Mouse (Mus musculus) c-Kit-positive CD71-positive TER-119-positive erythroid progenitor cells, embryonic 14.5 days (primary cell): ENCODE data around the gene Rsu1.

Experiments used
- DNase-seq: peaks from one replicate; pipeline ENCODE4 v3.0.0-alpha.2; 2013; ENCODE audit warnings: low spot score

Rsu1 gene

GRCm38 (mm10) chr2:13168743-13169142 is 102.5 kb downstream of the Rsu1 start:
- peak; percentile 30 for DNase-seq

GRCm38 (mm10) chr2:13161717-13162116 is 109.5 kb downstream of the Rsu1 start:
- peak; percentile 27 for DNase-seq

DNA sequence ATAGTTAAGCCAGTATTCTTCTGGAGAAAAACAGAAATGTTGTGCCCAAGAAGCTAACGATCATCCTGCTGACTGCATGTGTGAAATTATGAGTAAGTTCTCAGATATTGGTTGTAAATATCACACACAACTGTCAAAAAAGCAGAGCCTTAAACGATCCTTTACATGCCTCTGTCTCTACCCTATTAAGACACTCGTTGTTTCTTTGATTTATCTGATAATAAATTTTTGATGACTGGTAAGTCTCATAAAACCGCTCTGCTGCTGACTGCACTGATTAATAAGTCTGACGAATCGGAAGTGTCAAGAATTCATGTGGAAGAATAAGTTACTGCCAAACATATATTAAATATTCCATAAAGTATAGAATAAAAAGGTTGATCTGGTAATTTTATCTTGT is 126.0 kb downstream of the Rsu1 start:
- no peak for DNase-seq

DNA sequence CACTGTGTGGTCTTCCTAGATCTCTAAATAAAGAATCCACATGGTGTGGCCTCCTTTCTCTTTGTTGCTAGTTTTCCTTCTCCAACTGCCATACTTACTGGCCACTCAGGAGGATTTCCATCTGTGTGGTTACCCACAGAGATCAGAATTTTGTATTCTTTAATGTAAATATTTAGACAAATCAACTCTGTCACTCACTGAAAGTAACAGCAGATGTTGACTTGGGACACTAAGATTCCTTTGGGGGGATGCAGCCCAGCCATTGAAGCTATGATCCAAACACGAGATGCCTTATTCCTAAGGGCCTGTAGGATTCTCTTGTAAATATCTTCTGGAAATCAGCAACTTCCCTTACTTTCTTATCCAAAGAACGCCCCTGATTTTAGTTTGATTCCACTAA is 136.3 kb downstream of the Rsu1 start:
- DNase-seq: no peak

- DNase-seq: no peak
Measured at GRCm38 (mm10) chr2:13132841-13133240, 138.4 kb downstream of the Rsu1 start.

GRCm38 (mm10) chr2:13132406-13132805 is 138.8 kb downstream of the Rsu1 start:
- no peak for DNase-seq

DNA sequence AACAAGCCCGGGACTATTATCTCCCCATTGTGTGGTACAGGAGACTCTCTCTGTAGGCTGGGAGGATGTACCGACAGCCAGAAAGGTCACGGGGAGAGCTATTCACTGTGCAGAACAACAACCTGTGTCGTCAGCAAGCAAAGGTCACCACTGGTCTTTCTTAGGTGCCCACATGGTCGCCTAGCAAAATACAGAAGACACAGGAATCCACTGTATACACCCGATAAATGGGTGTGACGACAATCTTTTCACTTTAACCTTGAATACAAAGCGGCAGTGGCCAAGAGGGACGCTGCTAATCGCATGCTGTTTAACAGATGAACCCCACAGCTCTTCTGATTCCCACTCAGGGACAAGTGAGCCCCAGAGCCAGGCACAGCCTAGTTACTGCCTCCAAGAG is 141.4 kb downstream of the Rsu1 start:
- no peak for DNase-seq

- no peak for DNase-seq
Measured at GRCm38 (mm10) chr2:13129337-13129736, 141.9 kb downstream of the Rsu1 start.

GRCm38 (mm10) chr2:13120461-13120860 is 150.8 kb downstream of the Rsu1 start:
- DNase-seq: no peak

DNA sequence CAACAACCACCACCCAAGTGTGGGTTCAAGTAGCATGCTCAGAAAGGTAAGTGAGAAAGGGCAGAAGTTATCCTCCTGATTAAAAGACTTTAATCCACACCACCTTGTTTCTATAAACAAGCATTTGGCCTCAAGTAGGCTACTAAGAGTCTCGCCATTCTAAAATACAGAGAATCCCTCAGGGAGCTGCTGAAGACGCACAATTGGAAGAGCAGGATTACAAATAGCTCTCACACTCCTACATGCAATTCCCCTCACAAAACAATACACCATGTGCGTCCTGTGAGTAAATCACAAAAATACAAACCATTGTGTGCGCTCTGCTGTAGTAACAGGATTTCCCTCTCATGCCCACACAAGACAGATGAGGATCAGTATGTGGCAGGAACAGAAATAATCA is 153.3 kb downstream of the Rsu1 start:
- DNase-seq: no peak

- no peak for DNase-seq
Measured at GRCm38 (mm10) chr2:13106531-13106930, 164.7 kb downstream of the Rsu1 start.

GRCm38 (mm10) chr2:13104388-13104787 is 166.8 kb downstream of the Rsu1 start:
- no peak for DNase-seq

- DNase-seq: no peak
Measured at GRCm38 (mm10) chr2:13103797-13104200, 167.4 kb downstream of the Rsu1 start.

DNA sequence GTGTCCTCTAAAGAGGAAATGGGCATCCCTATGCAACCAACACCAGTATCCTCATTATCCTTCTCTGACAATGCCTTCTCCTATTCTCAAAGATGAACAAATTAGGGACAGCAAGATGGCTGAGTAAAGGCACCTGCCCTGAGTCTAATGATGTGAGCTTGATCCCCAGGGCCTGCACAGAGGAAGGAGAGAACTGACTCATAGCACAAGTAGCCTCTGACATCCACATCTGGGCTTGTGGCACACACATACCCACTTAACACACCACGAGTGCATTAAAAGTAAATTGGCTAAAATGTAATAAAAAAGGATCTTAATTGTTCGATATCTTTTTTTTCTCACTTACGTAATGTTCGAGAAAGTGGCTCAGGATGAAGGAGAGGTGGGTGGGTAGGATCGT is 177.2 kb downstream of the Rsu1 start:
- DNase-seq: no peak

GRCm38 (mm10) chr2:13093570-13093969 is 177.6 kb downstream of the Rsu1 start:
- DNase-seq: no peak

DNA sequence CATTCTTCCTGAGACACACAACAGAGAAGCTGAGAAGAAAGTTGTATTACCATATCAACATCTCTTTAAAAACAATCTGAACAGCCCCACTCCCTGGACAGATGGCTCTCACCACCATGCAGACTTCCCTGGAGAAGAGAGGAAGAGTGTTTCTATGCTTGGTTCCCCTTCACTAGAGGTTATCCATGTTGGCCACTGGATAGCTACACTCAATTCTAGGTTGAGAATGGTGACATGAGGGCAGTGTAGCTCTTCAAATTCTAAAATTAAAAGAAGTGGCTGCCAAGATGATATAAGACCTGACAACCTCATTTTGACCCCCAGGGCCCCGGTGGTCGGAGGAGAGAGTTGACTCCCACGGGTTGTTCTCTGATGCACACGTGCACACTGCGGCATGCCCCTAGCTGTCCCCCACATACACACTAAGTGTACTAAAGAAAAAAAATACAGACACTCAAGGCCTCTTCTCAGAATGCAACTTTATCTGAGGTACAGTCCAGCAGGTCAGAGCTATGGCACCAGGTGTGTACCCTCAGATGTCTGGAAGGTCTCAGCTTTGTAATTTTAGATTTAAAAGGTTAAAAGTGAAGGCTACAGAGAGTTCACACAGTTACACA is 179.7 kb downstream of the Rsu1 start:
- no peak for DNase-seq

- no peak for DNase-seq
Measured at GRCm38 (mm10) chr2:13090841-13091240, 180.4 kb downstream of the Rsu1 start.

- no peak for DNase-seq
Measured at GRCm38 (mm10) chr2:13089861-13090260, 181.4 kb downstream of the Rsu1 start.

DNA sequence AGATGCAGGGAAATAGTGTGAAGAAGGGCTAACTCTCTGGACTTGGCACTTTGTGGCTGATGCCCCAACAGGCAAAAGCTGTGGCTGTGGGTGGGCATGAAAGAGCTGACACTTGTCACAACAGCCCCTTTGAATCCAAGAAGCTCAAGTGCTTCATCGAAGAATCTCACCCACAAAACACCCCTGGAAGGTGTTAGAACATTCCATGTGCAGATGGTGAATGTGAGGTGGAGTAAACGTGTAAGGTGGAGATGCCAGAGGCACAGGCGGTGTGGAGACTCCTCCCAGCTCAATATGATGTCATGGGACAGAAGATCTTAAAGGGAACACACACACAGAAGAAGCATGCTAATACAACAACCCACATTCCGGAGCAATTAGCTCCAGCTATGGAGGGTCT is 182.9 kb downstream of the Rsu1 start:
- DNase-seq: no peak

DNA sequence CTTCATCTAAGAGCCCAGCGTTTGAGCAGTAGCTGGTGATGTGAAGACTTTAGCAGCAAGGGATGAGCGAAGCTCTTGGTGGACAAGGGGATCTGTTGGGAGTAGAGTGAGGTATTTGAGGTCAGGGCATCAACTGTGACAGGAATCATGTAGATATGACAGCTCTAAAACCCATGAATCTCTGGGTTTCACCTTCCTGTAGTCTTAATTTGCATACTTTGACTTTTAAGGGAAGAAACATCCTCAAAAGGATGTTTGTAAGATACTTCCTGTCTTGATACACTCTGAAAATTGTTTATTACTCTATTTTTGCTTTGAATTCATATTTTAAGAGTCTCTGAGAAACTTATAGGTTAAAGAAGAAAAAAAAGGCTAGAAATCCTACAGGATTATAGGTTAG is 183.4 kb downstream of the Rsu1 start:
- no peak for DNase-seq

GRCm38 (mm10) chr2:13084223-13084622 is 187.0 kb downstream of the Rsu1 start:
- DNase-seq: no peak

DNA sequence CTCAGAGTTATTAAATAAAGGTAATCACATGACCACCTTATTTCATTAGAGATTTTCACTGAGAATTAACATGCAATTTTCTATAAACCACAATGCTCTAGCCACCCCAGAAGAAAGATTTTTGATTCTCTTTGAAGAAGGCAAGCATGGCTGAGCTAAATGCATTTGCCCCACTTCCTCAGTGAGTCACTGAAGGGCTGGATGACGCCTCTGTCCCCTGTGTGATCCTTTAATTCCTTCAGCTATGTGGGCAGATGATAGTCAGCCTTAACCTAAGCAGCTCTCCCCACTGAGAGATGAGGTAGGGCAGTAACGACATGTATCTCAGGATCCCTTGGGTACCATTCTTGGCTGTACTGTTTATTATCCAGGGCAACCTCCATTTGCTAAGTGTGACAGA is 190.7 kb downstream of the Rsu1 start:
- DNase-seq: no peak

DNA sequence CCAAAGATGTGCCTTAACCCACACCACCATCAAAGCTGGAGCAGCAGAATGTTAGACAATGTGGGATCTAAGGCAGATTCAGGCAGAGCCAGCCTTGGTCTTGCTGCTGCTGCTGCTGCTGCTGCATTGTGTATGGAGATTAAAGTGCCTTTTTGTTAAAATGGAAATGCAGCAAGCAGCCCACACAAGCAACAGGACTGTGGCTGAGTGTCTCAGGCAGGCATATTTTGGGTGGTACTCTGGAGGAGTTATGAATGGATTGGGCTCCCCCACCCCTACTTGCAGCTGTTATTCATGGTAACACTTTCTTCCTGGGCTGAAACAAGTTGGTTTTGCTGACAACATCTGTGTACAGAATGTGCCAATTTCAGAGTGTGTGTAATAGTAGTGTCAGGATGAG is 199.0 kb downstream of the Rsu1 start:
- DNase-seq: no peak

DNA sequence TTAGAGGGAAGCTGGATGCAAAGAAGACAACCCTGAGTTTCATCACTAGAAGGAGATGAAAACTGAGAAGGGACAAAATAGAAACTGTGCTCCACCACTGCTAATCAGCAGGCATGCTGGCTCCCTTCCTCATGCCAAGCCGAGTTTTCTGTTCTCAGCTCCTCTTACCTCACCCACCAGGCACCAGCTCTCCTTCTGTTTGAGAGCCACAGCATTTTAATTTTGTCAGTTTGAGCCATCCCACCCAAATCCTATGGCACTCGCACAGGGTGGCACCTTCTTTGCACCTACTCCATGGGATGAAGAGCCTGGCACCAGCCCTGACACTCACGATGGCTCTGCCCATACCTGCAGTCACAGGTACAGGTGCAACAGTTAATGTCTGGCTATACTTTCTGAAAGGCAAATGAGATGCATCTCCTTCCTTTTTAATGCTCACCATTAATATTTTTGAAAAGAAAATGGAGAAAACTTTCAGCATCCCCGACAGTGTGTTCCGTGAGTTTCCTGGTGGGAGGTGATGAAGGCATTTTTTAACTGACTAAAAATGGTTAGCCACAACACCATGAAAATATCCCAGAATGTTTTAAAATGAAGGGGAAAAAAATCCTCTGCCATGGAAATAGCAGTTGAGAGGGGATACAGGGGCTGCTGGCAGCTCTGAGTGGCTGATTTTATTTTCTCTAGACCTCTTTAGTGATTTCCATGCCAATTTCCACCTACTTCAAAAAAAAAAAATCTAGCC is 210.6 kb downstream of the Rsu1 start:
- no peak for DNase-seq
